Mouse (Mus musculus) ES-CJ7 (cell line): ENCODE data around the gene Psd4.

ENCODE experiments used
- DNase-seq: peaks from one replicate; pipeline ENCODE4 v3.0.0; 2011; ENCODE audit warnings: low read depth, low spot score

Psd4 gene

GRCm38 (mm10) chr2:24435699-24436098, 68.3 kb downstream of the Psd4 start:
- DNase-seq: no peak

GRCm38 (mm10) chr2:24440056-24440455, 72.7 kb downstream of the Psd4 start:
- no peak for DNase-seq

GRCm38 (mm10) chr2:24441899-24442298, 74.5 kb downstream of the Psd4 start:
- peak; percentile 40 for DNase-seq

GRCm38 (mm10) chr2:24442303-24442925, 75.0 kb downstream of the Psd4 start:
- no peak for DNase-seq

GRCm38 (mm10) chr2:24443256-24443790, 75.9 kb downstream of the Psd4 start:
- peak; percentile 49 for DNase-seq

GRCm38 (mm10) chr2:24449111-24449510, 81.7 kb downstream of the Psd4 start:
- no peak for DNase-seq

- DNase-seq: no peak
Measured at GRCm38 (mm10) chr2:24453206-24453605, 85.8 kb downstream of the Psd4 start.

- no peak for DNase-seq
Measured at GRCm38 (mm10) chr2:24454429-24455011, 87.1 kb downstream of the Psd4 start.

- DNase-seq: no peak
Measured at GRCm38 (mm10) chr2:24455057-24455855, 87.9 kb downstream of the Psd4 start.

GRCm38 (mm10) chr2:24456841-24457240, 89.5 kb downstream of the Psd4 start:
- no peak for DNase-seq

GRCm38 (mm10) chr2:24460112-24460807, 92.9 kb downstream of the Psd4 start:
- no peak for DNase-seq

- DNase-seq: peak; percentile 65
Measured at GRCm38 (mm10) chr2:24460808-24461127, 93.4 kb downstream of the Psd4 start.
